Mouse (Mus musculus) lung, postnatal 0 days (tissue): ENCODE results near the gene Elmo1.

Experiments
- CTCF ChIP-seq: IDR thresholded peaks from 2 replicates; pipeline ENCODE4 v1.5.1; 2016; ENCODE audit warnings: antibody characterized with exemption, mild to moderate bottlenecking
- EP300 ChIP-seq: IDR thresholded peaks from 2 replicates; pipeline ENCODE4 v1.6.1; 2016; ENCODE audit warnings: antibody characterized with exemption, mild to moderate bottlenecking, control low read depth

- TF ChIP-seq EP300 (no peak; the same call in 1 of the 2 replicates), CTCF (no peak)
Observed at GRCm38 (mm10) chr13:20045836-20046235, 44.6 kb upstream of the Elmo1 start.
